Mouse (Mus musculus) induced T-regulatory cell, adult 2 months (primary cell): ENCODE measurements around the gene Qars.

ENCODE experiments used
- DNase-seq: peaks from one replicate; pipeline ENCODE4 v3.0.0-alpha.2; 2012; ENCODE audit warnings: low read depth

The Qars gene

GRCm38 (mm10) chr9:108507619-108508434 lies at the start of gene Qars:
TSS of gene Qars (plus strand) at chr9:108507706.
- DNase-seq: peak; percentile 99

- no peak for DNase-seq
These were observed 47.6 kb upstream of the Qars start for GRCm38 (mm10) chr9:108459939-108460318.

- DNase-seq: peak; percentile 91
These were observed 47.0 kb upstream of the Qars start, which contains the start of gene Ccdc71 for GRCm38 (mm10) chr9:108460319-108461178. TSS of gene Ccdc71 (plus strand) at chr9:108460527.

GRCm38 (mm10) chr9:108461181-108461631 lies 46.3 kb upstream of the Qars start, which contains the start of gene Klhdc8b:
TSS of gene Klhdc8b (minus strand) at chr9:108461581.
- no peak for DNase-seq

GRCm38 (mm10) chr9:108461675-108462074 lies 45.8 kb upstream of the Qars start:
- no peak for DNase-seq

- no peak for DNase-seq
These were observed 45.3 kb upstream of the Qars start for GRCm38 (mm10) chr9:108462192-108462591.

GRCm38 (mm10) chr9:108463713-108464112 lies 43.8 kb upstream of the Qars start:
- DNase-seq: no peak

- DNase-seq: no peak
These were observed 41.3 kb upstream of the Qars start for GRCm38 (mm10) chr9:108466219-108466618.

- no peak for DNase-seq
These were observed 38.1 kb upstream of the Qars start for GRCm38 (mm10) chr9:108469430-108469829.

GRCm38 (mm10) chr9:108469845-108470244 lies 37.7 kb upstream of the Qars start:
- no peak for DNase-seq

- DNase-seq: no peak
These were observed 33.0 kb upstream of the Qars start for GRCm38 (mm10) chr9:108474528-108474927.

GRCm38 (mm10) chr9:108478638-108479156 lies 28.8 kb upstream of the Qars start:
- DNase-seq: peak; percentile 28

GRCm38 (mm10) chr9:108479241-108479640 lies 28.3 kb upstream of the Qars start:
- no peak for DNase-seq

- peak; percentile 36 for DNase-seq
These were observed 27.7 kb upstream of the Qars start, which contains the start of gene Lamb2 for GRCm38 (mm10) chr9:108479721-108480351. TSS of gene Lamb2 (plus strand) at chr9:108479736.

- DNase-seq: no peak
These were observed 26.5 kb upstream of the Qars start for GRCm38 (mm10) chr9:108480813-108481519.

- no peak for DNase-seq
These were observed 25.8 kb upstream of the Qars start for GRCm38 (mm10) chr9:108481520-108482210.

- DNase-seq: no peak
These were observed 24.3 kb upstream of the Qars start for GRCm38 (mm10) chr9:108483051-108483790.

- DNase-seq: no peak
These were observed 23.5 kb upstream of the Qars start for GRCm38 (mm10) chr9:108484021-108484420.

- no peak for DNase-seq
These were observed 22.1 kb upstream of the Qars start for GRCm38 (mm10) chr9:108485301-108485875.
